Mouse (Mus musculus) layer of hippocampus, postnatal 10 days (tissue): Measurements from ENCODE around the gene Papss1. TPM values are rescaled to one million over a fixed set of nuclear protein-coding genes. Genes with fewer than 3 reads are reported as not detected.

ENCODE experiments used
- total RNA-seq, 2 experiments: library from RNA; stranded (reverse); gene quantifications; 2 replicates each; pipeline ENCODE4 v1.2.3; 2021

Gene Papss1
- total RNA-seq, 2 experiments from 2014 or later, result 88.5 to 89.6 TPM

Other genes starting within 250 kb of the Papss1 start
- gene Sgms2, start 73.4 kb upstream of the Papss1 start, total RNA-seq, result 1 to 10 TPM; 3.3 to 3.9 TPM